Mouse (Mus musculus) ES-E14 (cell line): ENCODE results near the gene Kdr. TPM values are rescaled to one million over a fixed set of nuclear protein-coding genes. Genes with fewer than 3 reads are reported as not detected.

Source experiments
- DNase-seq: peaks from one replicate; pipeline ENCODE4 v3.0.0-alpha.2; 2013; ENCODE audit warnings: low read depth, low spot score
- H3K27ac ChIP-seq: 2 replicates; pipeline ENCODE4 v1.5.1; 2012; ENCODE audit warnings: low read depth, mild to moderate bottlenecking, low read length, moderate library complexity, mixed read lengths; ENCODE audit not compliant: poor library complexity, insufficient read depth, severe bottlenecking
- H3K36me3 ChIP-seq: 2 replicates; pipeline ENCODE4 v1.6.1; 2012; ENCODE audit warnings: mild to moderate bottlenecking, low read length, moderate library complexity, mixed read lengths; ENCODE audit not compliant: control insufficient read depth, poor library complexity, insufficient read depth, severe bottlenecking
- H3K4me1 ChIP-seq, 2 experiments: fragments of 150-350 bp in 1 of 2; sonication (generic) in 1 of 2; 2 replicates each; pipeline ENCODE4 v1.6.1; 2012; ENCODE audit warnings: low read length in 2 of 2, mild to moderate bottlenecking in 1 of 2, mixed read lengths in 1 of 2; ENCODE audit not compliant: control insufficient read depth in 2 of 2, insufficient read depth in 2 of 2, poor library complexity in 1 of 2
- H3K4me3 ChIP-seq, 2 experiments: fragments of 150-350 bp in 1 of 2; sonication (generic) in 1 of 2; 2 replicates each; pipeline ENCODE4 v1.5.1; 2012; ENCODE audit warnings: low read length in 2 of 2, low read depth in 1 of 2, mild to moderate bottlenecking in 1 of 2, mixed read lengths in 1 of 2; ENCODE audit not compliant: insufficient read depth in 1 of 2, poor library complexity in 1 of 2, severe bottlenecking in 1 of 2
- H3K9ac ChIP-seq: 2 replicates; pipeline ENCODE4 v1.6.1; 2012; ENCODE audit warnings: low read depth, mild to moderate bottlenecking, low read length, mixed read lengths; ENCODE audit not compliant: poor library complexity, insufficient read depth, severe bottlenecking
- H3K9me3 ChIP-seq: fragments of 150-350 bp; sonication (generic); 2 replicates; pipeline ENCODE4 v1.6.1; 2012; ENCODE audit warnings: low read depth, mild to moderate bottlenecking, low read length; ENCODE audit not compliant: control insufficient read depth, insufficient read depth
- CHD2 ChIP-seq: IDR thresholded peaks from 2 replicates; pipeline ENCODE4 v1.6.1; 2014; ENCODE audit warnings: mild to moderate bottlenecking, low read depth, low read length, inconsistent platforms
- HCFC1 ChIP-seq: IDR thresholded peaks from 2 replicates; pipeline ENCODE4 v1.6.1; 2012; ENCODE audit warnings: low read length, inconsistent platforms, borderline replicate concordance; ENCODE audit not compliant: insufficient read depth
- MAFK ChIP-seq: IDR thresholded peaks from 2 replicates; pipeline ENCODE4 v1.6.1; 2014; ENCODE audit warnings: mild to moderate bottlenecking, low read depth, low read length, inconsistent platforms; ENCODE audit not compliant: insufficient read depth
- ZC3H11A ChIP-seq: IDR thresholded peaks from 2 replicates; pipeline ENCODE4 v1.6.1; 2012; ENCODE audit warnings: low read depth, mild to moderate bottlenecking, inconsistent platforms, low read length, borderline replicate concordance
- ZNF384 ChIP-seq: IDR thresholded peaks from 2 replicates; pipeline ENCODE4 v1.6.1; 2012; ENCODE audit warnings: low read depth, low read length, inconsistent platforms
- in situ Hi-C, 2 experiments: fragments of 600-800 bp; cut with MboI; formaldehyde crosslinking; loops; one replicate each; pipeline ENCODE4 v1.15.1; 2025; ENCODE audit warnings: low sequenced_read_pairs in 2 of 2, inconsistent platforms in 1 of 2; ENCODE audit not compliant: unreplicated experiment in 2 of 2
- total RNA-seq: library from RNA; depleted of rRNA; stranded (reverse); fragments of 300-350 nt; gene quantifications from 2 replicates; pipeline ENCODE4 v1.2.3, GENCODE M21; 2012

The Kdr gene
- total RNA-seq, 1 experiment, result 4.6 TPM

DNA sequence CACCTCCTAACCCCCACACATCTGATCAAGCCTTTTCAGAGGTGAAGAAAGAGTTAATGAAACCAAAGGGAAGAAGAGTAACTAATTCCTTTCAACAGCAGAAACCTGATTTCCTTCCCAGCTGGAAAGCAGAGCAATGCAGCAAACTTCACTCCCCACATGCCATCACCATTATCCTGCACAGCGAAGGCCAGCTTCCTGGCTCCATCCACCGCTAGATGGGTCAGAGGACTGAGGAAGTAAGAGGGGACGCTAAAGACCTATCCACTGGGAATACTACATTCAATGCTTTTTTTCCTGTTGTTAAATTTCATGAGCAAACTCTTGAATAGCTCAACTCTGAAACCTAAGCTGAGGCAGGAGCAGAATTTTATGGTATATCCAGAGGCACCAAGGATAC lies 8.4 kb downstream of the Kdr start:
- Histone ChIP-seq H3K4me1 (no peaks in the 10 kb centered on the region; a peak in 1 of 4 replicates), H3K27ac (no peak overlapping the region), H3K36me3 (no peaks in the 10 kb centered on the region), H3K9me3 (no peaks in the 10 kb centered on the region), H3K9ac (no peak overlapping the region), H3K4me3 (no peak overlapping the region)
- in situ Hi-C loops, result no loop called here
- no peak for DNase-seq
- TF ChIP-seq ZNF384 (no peak), ZC3H11A (no peak), CHD2 (no peak), MAFK (no peak), HCFC1 (no peak)

GRCm38 (mm10) chr5:75962558-75962957 lies 15.7 kb downstream of the Kdr start:
- DNase-seq, result no peak
- Histone ChIP-seq H3K27ac (no peak overlapping the region), H3K36me3 (no peaks in the 10 kb centered on the region), H3K4me3 (no peak overlapping the region), H3K9ac (no peak overlapping the region), H3K4me1 (no peaks in the 10 kb centered on the region), H3K9me3 (no peaks in the 10 kb centered on the region)
- in situ Hi-C loops, result no loop called here
- TF ChIP-seq HCFC1, result no peak
- no peak for TF ChIP-seq MAFK
- no peak for TF ChIP-seq ZNF384
- TF ChIP-seq ZC3H11A, result no peak
- no peak for TF ChIP-seq CHD2

DNA sequence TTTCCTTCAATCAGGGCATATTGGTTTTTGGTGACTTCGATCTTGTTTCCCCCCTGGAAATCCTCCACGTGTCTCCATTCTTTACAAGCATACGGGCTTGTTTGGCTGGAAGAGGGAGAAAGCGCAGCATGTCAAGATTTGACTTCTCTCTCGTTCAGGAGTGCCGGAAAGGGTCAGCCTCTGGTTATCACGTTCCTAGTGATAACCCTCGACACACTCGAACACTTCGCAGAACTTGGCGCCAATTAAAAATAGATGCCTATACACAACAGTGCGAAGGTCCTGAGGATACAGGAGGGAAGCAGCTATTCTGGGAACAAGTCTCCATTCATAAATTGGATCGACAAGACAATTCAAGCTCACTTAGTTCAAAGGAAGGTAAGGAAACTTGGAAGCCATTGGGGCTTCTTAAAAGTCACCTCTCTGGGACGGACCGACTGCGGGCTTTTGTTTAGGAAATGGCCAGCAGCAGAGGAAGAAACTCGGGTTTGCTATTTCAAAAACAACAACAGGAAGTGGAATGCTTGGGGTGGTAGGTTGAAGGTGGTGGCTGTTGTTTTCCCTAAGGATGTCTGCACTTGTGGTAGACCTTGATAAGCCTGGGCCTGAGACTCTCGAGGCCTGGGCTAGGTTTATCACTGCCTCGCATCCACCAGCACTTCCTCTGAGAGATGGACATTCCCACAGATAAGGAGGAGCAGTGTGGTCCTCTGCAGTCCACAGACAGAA lies 16.4 kb downstream of the Kdr start:
- no peak for DNase-seq

DNA sequence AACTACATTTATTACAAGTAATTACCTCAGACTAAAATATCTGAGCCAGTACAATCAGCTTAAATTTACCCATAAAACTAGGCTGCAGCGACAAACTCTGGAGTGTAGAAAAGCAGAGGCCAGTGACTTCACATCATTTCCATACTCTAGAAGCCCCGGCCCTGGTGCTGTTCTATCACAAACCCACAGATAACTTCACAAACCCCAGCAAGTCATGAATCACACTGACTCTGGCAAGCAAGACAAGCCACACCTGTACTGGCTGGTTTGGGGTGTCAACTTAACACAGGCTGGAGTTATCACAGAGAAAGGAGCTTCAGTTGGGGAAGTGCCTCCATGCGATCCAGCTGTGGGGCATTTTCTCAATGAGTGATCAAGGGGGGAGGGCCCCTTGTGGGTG lies 18.4 kb downstream of the Kdr start:
- H3K9me3 ChIP-seq, result no peaks in the 10 kb centered on the region
- TF ChIP-seq CHD2 (no peak), HCFC1 (no peak), ZC3H11A (no peak), MAFK (no peak), ZNF384 (no peak)

More for the DNA sequence above, 16.4 kb downstream of the Kdr start:
- Histone ChIP-seq H3K9me3 (no peaks in the 10 kb centered on the region), H3K9ac (no peak overlapping the region), H3K36me3 (no peaks in the 10 kb centered on the region), H3K27ac (no peak overlapping the region), H3K4me3 (no peak overlapping the region), H3K4me1 (no peaks in the 10 kb centered on the region)
- TF ChIP-seq HCFC1, result no peak
- no peak for TF ChIP-seq MAFK
- TF ChIP-seq ZC3H11A, result no peak
- no peak for TF ChIP-seq CHD2
- TF ChIP-seq ZNF384, result no peak
- in situ Hi-C loops, result no loop called here

GRCm38 (mm10) chr5:75956526-75956925 lies 21.7 kb downstream of the Kdr start:
- DNase-seq, result no peak
- H3K4me3 ChIP-seq, result no peak overlapping the region
- H3K27ac ChIP-seq, result no peak overlapping the region
- H3K4me1 ChIP-seq, result no peaks in the 10 kb centered on the region
- no peaks in the 10 kb centered on the region for H3K36me3 ChIP-seq
- in situ Hi-C loops, result no loop called here
- H3K9me3 ChIP-seq, result no peaks in the 10 kb centered on the region
- no peak overlapping the region for H3K9ac ChIP-seq
- TF ChIP-seq ZC3H11A (no peak), CHD2 (no peak), MAFK (no peak), ZNF384 (no peak), HCFC1 (no peak)

More for the DNA sequence above, 18.4 kb downstream of the Kdr start:
- Histone ChIP-seq H3K4me3 (no peak overlapping the region), H3K4me1 (no peaks in the 10 kb centered on the region), H3K36me3 (no peaks in the 10 kb centered on the region), H3K27ac (no peak overlapping the region), H3K9ac (no peak overlapping the region)
- in situ Hi-C loops, result no loop called here
- DNase-seq, result no peak
